Mouse (Mus musculus) inflammation-experienced regulatory T-cells, adult 6 months (primary cell): ENCODE results near the gene Vmn1r221. TPM values are rescaled to one million over a fixed set of nuclear protein-coding genes. Genes with fewer than 3 reads are reported as not detected.
"Not testable (repeated sequence)": the region's sequence is repeated elsewhere in the genome, so short reads cannot be mapped to it uniquely, and the experiment has no call there.

Experiments
- ATAC-seq: one replicate; pipeline ENCODE4 v1.8.0; 2017
- polyA plus RNA-seq, 3 experiments: library from polyadenylated mRNA; unstranded; fragments of 100-300 nt; shearing (Covaris generic); gene quantifications; one replicate each; pipeline ENCODE4 v1.2.1; 2017

The Vmn1r221 gene
- not detected for polyA plus RNA-seq

DNA sequence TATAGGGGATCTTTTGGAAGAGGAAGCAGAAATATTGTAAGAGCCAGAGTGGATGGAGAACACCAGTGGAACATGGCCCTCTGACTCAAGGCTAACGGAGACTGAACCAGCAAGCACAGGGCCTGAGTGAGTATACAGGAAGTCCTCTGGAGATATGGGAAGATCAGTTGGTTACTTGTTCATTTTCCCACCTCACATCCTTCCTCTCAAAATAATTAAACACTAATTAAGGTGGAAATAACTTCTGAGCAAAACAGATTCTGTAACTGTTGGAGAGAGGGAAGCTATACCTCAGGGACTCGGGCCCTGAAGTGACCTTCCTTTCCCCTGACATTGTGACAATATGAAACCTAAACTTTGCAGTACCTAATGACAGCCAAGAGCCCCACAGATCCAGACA is at the start of gene Vmn1r221:
Gene Vmn1r221, plus strand, starts transcription at position 301 of the 400 bp plus-strand sequence.
- ATAC-seq, result not testable (repeated sequence)

DNA sequence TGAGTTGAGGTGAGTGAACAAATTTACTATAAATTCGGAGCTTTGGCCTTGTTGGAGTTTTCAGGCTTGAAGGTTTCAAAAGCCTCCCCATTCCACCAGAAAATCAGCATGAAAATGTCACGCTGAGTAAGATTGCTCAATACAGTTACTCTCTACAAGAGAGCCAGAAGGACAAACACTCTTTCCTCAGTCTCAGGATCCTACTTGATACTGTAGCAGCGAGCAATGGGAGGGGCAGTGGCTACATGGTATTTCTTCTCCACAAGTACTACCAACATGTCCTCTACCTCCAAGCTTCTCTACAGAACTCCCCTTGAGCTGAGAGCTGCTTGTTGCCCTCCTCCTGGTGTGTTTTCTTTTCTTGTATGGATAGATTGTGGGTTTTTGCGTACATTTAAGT is 47.5 kb upstream of the Vmn1r221 start:
- not testable (repeated sequence) for ATAC-seq

DNA sequence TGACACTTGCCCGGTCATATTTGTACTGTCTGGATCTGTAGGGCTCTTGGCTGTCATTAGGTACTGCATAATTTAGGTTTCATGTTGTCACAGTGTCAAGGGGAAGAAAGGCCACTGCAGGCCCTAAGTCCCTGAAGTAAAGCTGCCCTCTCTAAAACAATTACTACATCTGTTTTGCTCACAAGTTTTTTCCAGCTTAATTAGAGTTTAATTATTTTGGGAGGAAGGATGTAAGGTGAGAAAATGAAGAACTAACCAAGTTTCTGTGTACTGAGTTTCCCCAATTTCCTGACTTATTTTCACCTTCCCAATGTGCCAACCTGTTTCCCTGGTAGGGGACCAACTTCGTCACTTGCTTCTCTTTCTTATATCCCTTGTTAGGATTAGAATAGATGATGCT is 26.1 kb upstream of the Vmn1r221 start, which contains the start of gene Vmn1r220:
Gene Vmn1r220, minus strand, starts transcription at position 101 of the 400 bp plus-strand sequence.
- no peak for ATAC-seq

DNA sequence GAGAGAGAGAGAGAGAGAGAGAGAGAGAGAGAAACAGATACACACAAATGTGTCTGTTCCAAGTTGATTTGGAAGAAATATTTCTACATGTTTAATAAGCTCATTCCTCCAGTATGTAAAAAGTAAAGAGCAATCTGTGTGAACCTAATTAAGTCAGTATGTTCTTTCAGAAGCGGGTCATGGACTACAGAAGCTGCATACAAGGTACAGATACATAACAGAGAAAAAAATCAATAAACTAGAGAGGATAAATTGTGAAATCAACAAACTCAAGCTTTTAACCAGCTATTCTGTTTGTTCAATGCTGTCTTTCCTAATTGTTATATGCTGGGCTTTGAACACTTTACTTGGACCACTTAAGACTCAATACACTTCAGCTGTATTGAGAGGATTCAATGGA is 10.0 kb upstream of the Vmn1r221 start:
- ATAC-seq, result not testable (repeated sequence)

DNA sequence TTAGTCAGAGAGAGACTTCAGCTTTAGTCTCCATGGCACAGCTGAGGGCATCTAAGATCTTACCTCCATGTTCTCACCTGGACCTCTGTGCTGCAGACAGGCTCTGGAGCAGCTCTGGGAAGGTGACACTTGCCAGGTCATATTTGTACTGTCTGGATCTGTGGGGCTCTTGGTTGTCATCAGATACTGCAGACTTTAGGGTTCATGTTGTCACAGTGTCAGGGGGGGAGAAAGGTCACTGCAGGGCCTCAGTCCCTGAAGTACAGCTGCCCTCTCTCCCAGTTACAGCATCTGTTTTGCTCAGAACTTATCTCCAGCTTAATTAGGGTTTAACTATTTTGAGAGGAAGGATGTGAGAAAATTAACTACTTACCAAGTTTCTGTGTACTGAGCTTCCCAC is 21.9 kb downstream of the Vmn1r221 start, which contains the start of gene Vmn1r222:
Gene Vmn1r222, minus strand, starts transcription at position 101 of the 400 bp plus-strand sequence.
- not testable (repeated sequence) for ATAC-seq

DNA sequence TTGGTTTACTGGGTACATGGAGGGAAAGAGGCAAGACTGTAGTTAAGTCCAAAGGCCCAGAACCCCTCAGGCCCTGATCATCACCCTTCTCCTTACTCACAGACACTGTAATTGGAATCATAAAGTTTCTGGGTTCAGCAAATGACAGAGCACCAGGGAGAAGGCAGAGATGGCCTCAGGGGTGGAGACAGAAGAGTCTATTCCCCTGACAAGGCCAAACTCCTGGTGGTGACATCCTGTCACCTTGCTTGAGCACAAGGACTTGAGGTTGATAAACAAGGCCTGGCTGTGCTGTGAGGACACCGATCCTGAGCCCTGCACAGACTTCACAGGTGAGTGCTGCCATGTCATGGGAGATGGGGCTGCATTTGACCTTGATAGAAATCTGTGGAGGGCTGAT is 32.9 kb downstream of the Vmn1r221 start, which contains the start of gene Vmn1r223:
Gene Vmn1r223, plus strand, starts transcription at position 301 of the 400 bp plus-strand sequence.
- not testable (repeated sequence) for ATAC-seq

DNA sequence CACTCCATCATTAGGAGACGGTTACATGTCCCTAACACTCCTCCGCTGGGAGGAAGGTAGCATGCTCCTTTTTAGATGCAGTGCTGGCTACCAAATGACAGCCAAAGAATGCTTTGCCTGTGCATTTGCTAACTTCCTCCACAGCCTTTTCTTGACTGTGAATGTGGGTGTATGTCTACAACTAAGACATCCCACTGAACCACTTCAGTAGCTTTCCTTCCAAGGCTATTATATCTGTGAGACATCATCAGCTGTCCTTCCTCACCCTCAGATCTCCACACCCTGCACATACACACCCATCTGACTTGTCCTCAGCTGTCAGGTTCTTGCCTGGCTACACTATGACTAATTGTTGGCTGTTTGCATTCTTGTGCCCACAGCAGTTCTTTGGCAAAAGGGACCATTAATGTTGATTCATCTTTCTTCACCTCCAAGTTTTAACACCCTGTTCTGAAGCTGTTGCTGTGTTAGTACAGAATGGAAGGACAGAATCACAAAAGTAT is 44.7 kb downstream of the Vmn1r221 start:
- ATAC-seq, result no peak

DNA sequence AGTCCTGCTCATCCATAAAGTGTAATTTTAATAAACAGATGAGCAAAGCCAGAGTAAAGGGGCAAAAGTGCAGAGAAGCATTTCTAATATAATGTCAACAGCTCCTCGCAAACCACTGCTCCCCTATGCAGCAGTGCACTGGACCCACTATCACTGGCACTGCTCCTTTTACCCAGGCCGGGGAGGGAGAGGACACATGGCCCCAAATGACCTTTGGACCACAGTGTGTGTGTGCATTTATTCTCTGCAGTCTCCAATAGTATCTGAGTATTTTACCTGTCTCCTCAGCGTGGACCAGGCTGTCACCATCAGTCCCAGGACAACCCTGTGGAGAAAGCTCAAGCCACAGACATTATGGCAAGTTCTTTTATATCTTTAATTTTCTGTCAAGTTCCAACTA is 54.7 kb downstream of the Vmn1r221 start:
- not testable (repeated sequence) for ATAC-seq

DNA sequence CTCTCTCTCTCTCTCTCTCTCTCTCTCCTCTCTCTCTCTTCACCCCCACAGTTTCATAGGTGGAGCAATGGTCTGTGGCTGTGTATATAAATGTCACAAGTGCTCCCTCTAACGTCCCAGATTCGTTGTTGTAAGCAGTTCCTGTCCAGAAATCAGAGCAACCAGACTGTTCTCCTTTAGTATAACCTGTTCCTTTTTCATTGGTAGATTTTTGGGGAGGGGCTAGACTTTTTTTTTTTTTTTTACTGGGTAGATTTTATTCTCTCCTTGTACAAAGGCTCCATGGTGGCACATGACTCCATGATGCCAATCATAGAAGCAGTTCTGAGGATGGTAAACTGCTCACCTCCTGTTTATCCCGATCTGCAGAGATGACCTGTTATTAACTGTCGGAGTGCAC is 55.2 kb downstream of the Vmn1r221 start:
- not testable (repeated sequence) for ATAC-seq

DNA sequence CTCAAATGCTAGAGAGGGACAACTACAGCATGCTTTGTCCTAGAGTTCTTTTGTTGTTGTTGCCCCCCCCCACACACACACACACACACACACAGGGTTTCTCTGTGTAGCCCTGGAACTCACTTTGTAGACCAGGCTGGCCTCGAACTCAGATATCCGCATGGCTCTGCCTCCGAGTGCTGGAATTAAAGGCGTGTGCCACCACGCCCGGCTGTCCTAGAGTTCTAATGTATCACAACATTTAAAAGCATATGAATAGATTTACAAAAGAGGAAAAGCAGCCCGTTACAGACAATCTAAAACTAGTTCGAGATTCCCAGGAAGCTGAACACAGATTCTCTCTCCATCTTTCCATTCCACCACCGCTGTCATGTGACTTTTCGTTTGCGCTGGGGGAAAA is 55.8 kb downstream of the Vmn1r221 start:
- ATAC-seq, result no peak

DNA sequence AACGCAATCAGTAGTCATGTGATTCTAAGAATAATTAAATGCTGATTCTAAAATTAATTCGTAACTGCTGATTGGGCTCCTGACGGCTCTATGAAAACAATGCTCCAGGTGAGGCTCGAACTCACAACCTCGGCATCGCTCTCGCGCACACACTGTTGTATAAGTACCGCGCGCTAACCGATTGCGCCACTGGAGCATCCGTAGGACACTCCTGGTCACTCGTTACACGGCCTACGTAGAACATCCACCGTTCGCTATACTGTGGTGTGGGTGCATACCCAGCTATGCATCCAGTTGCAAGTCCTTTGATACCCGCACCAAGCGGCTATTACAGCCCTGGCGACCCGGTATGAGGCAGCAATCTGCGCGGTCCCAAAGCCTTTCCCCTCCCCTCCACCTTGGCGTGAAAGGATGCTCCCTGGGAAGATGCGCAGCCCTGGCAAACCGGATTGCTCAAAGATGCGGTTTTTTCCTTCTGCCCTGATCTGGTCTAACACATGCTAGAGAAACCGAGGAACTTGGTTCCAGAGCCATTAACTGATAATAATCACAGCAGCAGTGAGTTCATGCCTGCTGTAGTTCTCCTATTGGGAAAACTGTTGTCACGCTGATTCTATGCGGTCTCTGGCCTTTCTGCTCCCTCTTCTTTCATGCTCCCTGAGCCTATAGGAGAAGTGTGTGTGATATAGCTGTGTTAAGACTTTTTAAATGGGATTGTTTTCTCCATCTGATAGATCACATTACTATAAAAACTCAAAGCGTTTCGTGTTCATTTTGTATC is 56.6 kb downstream of the Vmn1r221 start:
- no peak for ATAC-seq

Other genes starting within 250 kb of the Vmn1r221 start
- gene Vmn1r213, start 206.5 kb upstream of the Vmn1r221 start, polyA plus RNA-seq, result not detected
- under 1 TPM in 1 of 3 experiments, not detected in 2; 0.52 TPM for gene Vmn1r214, start 183.7 kb upstream of the Vmn1r221 start, polyA plus RNA-seq
- gene Vmn1r215, start 146.1 kb upstream of the Vmn1r221 start, polyA plus RNA-seq, result not detected
- gene Vmn1r217, start 95.9 kb upstream of the Vmn1r221 start, polyA plus RNA-seq, result not detected
- gene Vmn1r218, start 81.0 kb upstream of the Vmn1r221 start, polyA plus RNA-seq, result under 1 TPM in 2 of 3 experiments, not detected in 1; 0.04 to 0.05 TPM
- gene Vmn1r219, start 54.8 kb upstream of the Vmn1r221 start, polyA plus RNA-seq, result not detected
- gene Vmn1r220, start 26.2 kb upstream of the Vmn1r221 start, polyA plus RNA-seq, result not detected
- gene Vmn1r222, start 21.8 kb downstream of the Vmn1r221 start, polyA plus RNA-seq, result not detected
- not detected for gene Vmn1r223, start 33.0 kb downstream of the Vmn1r221 start, polyA plus RNA-seq
- 10 to 100 TPM; 28.6 to 33.1 (median 30.2) TPM for gene Zfp322a, start 155.1 kb downstream of the Vmn1r221 start, polyA plus RNA-seq
- gene Abt1, start 209.7 kb downstream of the Vmn1r221 start, polyA plus RNA-seq, result 10 to 100 TPM; 11.3 to 13.4 (median 12.2) TPM